Mouse (Mus musculus) brain, embryonic 14.5 days (tissue): ENCODE measurements around the gene Rrp7a.

Experiments
- CTCF ChIP-seq: fragments of 200-500 bp; IDR thresholded peaks from 2 replicates; pipeline ENCODE4 v1.5.1; 2012; ENCODE audit warnings: inconsistent platforms, mild to moderate bottlenecking, moderate library complexity, borderline replicate concordance; ENCODE audit not compliant: insufficient read depth, insufficient read length; ENCODE audit errors: extremely low read depth
- POLR2A ChIP-seq: fragments of 200-500 bp; IDR thresholded peaks from 2 replicates; pipeline ENCODE4 v1.6.1; 2012; ENCODE audit warnings: mild to moderate bottlenecking, inconsistent platforms, borderline replicate concordance; ENCODE audit not compliant: poor library complexity, insufficient read depth, insufficient read length, severe bottlenecking; ENCODE audit errors: extremely low read depth

- TF ChIP-seq CTCF (peak; percentile 69), POLR2A (no peak)
These were observed 34.5 kb upstream of the Rrp7a start for GRCm38 (mm10) chr15:83156929-83157666.
